Mouse (Mus musculus) cerebellum, postnatal 25 days (tissue): ENCODE measurements at regions not wholly inside any gene's neighbourhood (a gene's known extent, or its start where the extent isn't known, plus 50 kb on each side); places are given as distances from the start of the nearest gene placed in this dataset.
"Not testable (repeated sequence)": the region's sequence is repeated elsewhere in the genome, so short reads cannot be mapped to it uniquely, and the experiment has no call there.

Experiments used
- DNase-seq, 2 experiments: peaks; one replicate each; pipeline ENCODE4 v3.0.0; 2021; ENCODE audit warnings: mixed read lengths in 2 of 2

- DNase-seq: no peak
Observed at GRCm38 (mm10) chr12:71533701-71534100, 224.0 kb downstream of the Dact1 start.

GRCm38 (mm10) chr12:71534199-71534598 is 224.5 kb downstream of the Dact1 start:
- no peak for DNase-seq

- no peak for DNase-seq
Observed at GRCm38 (mm10) chr12:71535251-71535650, 225.6 kb downstream of the Dact1 start.

GRCm38 (mm10) chr12:71535831-71536230 is 226.1 kb downstream of the Dact1 start:
- DNase-seq: not testable (repeated sequence)

- DNase-seq: no peak
Observed at GRCm38 (mm10) chr12:71538691-71539090, 229.0 kb downstream of the Dact1 start.

GRCm38 (mm10) chr12:71540279-71540678 is 230.6 kb downstream of the Dact1 start:
- no peak for DNase-seq

- DNase-seq: no peak
Observed at GRCm38 (mm10) chr12:71541961-71542360, 232.3 kb downstream of the Dact1 start.

GRCm38 (mm10) chr12:71543571-71544119 is 234.0 kb downstream of the Dact1 start:
- peak in 1 of 2 experiments; percentile 28 for DNase-seq

GRCm38 (mm10) chr12:71544401-71545159 is 234.9 kb downstream of the Dact1 start:
- peak; percentile 22 to 35 for DNase-seq

GRCm38 (mm10) chr12:71546523-71547265 is 237.0 kb downstream of the Dact1 start:
- no peak for DNase-seq

- DNase-seq: peak; percentile 24 to 38
Observed at GRCm38 (mm10) chr12:71549336-71549735, 239.7 kb downstream of the Dact1 start.

- no peak for DNase-seq
Observed at GRCm38 (mm10) chr12:71554212-71554611, 244.5 kb downstream of the Dact1 start.

- no peak for DNase-seq
Observed at GRCm38 (mm10) chr12:71561259-71561658, 251.6 kb downstream of the Dact1 start.

- no peak for DNase-seq
Observed at GRCm38 (mm10) chr12:71561918-71562572, 252.4 kb downstream of the Dact1 start.

- DNase-seq: no peak
Observed at GRCm38 (mm10) chr12:71563219-71563618, 253.5 kb downstream of the Dact1 start.

GRCm38 (mm10) chr12:71566371-71566770 is 256.7 kb downstream of the Dact1 start:
- no peak for DNase-seq

GRCm38 (mm10) chr12:71568251-71568650 is 258.6 kb downstream of the Dact1 start:
- no peak for DNase-seq

- DNase-seq: no peak
Observed at GRCm38 (mm10) chr12:71568880-71569390, 259.3 kb downstream of the Dact1 start.

- no peak for DNase-seq
Observed at GRCm38 (mm10) chr12:71569662-71570061, 260.0 kb downstream of the Dact1 start.

GRCm38 (mm10) chr12:71570116-71570515 is 260.4 kb downstream of the Dact1 start:
- no peak for DNase-seq

GRCm38 (mm10) chr12:71572833-71573446 is 257.9 kb upstream of the Daam1 start:
- no peak for DNase-seq

- no peak for DNase-seq
Observed at GRCm38 (mm10) chr12:71573456-71573855, 257.4 kb upstream of the Daam1 start.

GRCm38 (mm10) chr12:71574685-71575084 is 256.2 kb upstream of the Daam1 start:
- DNase-seq: no peak
